Mouse (Mus musculus) hindbrain, embryonic 15.5 days (tissue): ENCODE data around the gene Glod4. TPM values are rescaled to one million over a fixed set of nuclear protein-coding genes. Genes with fewer than 3 reads are reported as not detected.

Experiments
- ATAC-seq: fragments of 200-750 bp; cut with Nextera tagmentation; 2 replicates; pipeline ENCODE4 v1.8.0; 2017; ENCODE audit warnings: low read depth, moderate number of reproducible peaks, moderate TSS enrichment; ENCODE audit not compliant: low FRiP score
- H3K27ac ChIP-seq: fragments of 300-500 bp; sonication (generic); replicated peaks from 2 replicates; pipeline ENCODE4 v1.5.1; 2015; ENCODE audit warnings: mild to moderate bottlenecking, inconsistent platforms
- H3K27me3 ChIP-seq: fragments of 300-500 bp; sonication (generic); 2 replicates; pipeline ENCODE4 v1.6.1; 2015; ENCODE audit warnings: control low read depth, inconsistent platforms
- H3K36me3 ChIP-seq: fragments of 300-500 bp; sonication (generic); 2 replicates; pipeline ENCODE4 v1.6.1; 2015; ENCODE audit warnings: control low read depth, inconsistent platforms
- H3K4me1 ChIP-seq: fragments of 300-500 bp; sonication (generic); replicated peaks from 2 replicates; pipeline ENCODE4 v1.6.1; 2015; ENCODE audit warnings: control low read depth, inconsistent platforms
- H3K4me2 ChIP-seq: fragments of 300-500 bp; sonication (generic); 2 replicates; pipeline ENCODE4 v1.6.1; 2015; ENCODE audit warnings: moderate library complexity, mild to moderate bottlenecking, inconsistent platforms
- H3K4me3 ChIP-seq: fragments of 300-500 bp; sonication (generic); 2 replicates; pipeline ENCODE4 v1.5.1; 2015; ENCODE audit warnings: mild to moderate bottlenecking, inconsistent platforms
- H3K9ac ChIP-seq: fragments of 300-500 bp; sonication (generic); 2 replicates; pipeline ENCODE4 v1.6.1; 2015; ENCODE audit warnings: inconsistent platforms
- H3K9me3 ChIP-seq: fragments of 300-500 bp; sonication (generic); 2 replicates; pipeline ENCODE4 v1.6.1; 2016; ENCODE audit warnings: control low read depth, inconsistent platforms
- WGBS: fragments of 180-500 bp; shearing (Covaris S2); methylation state at CpG from one replicate; pipeline ENCODE4 v1.1.7; 2015; 5-methylcytosine and 5-hydroxymethylcytosine counted together
- polyA plus RNA-seq: library from polyadenylated mRNA; unstranded; fragments of >200 nt; fragmentation: Nextera tagmentation; extraction: Ambion mirVana; gene quantifications from 2 replicates; pipeline ENCODE4 v1.2.1, GENCODE M21; 2015

Glod4 gene
- polyA plus RNA-seq, 1 experiment from 2014 or later = 120 TPM

GRCm38 (mm10) chr11:76084943-76085342 is 158.6 kb downstream of the Glod4 start:
- Histone ChIP-seq H3K27me3 (no peaks in the 10 kb centered on the region), H3K9me3 (no peaks in the 10 kb centered on the region), H3K27ac (no peak overlapping the region), H3K4me3 (no peak overlapping the region), H3K4me1 (no peaks in the 10 kb centered on the region), H3K4me2 (no peak overlapping the region), H3K36me3 (peaks cover 44% of the 10 kb centered on the region), H3K9ac (no peak overlapping the region)
- no peak for ATAC-seq
- WGBS = 93% methylated on average over 1 of the region's 1 CpGs

DNA sequence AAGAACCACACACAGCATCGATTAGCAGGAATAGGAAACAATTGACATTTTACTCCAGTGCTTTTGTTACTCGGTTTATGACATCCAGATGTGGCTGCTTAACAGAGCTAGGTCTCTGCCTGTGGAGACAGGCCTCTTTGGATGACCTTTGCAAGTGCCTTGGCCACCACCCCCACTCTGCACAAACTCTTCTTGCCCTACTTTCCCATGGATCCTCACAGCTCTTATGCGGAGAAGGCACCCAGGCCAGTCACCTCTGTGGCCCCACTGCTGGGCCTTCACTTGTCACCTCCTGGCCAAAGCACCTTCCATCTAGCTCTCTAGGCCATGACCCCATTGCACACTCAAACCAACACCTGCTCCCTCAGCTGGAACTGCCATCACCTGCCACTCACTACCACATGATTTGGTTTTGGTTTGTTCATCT is 159.6 kb downstream of the Glod4 start:
- peaks cover 48% of the 10 kb centered on the region for H3K36me3 ChIP-seq
- 74% methylated on average over 3 of the region's 3 CpGs for WGBS

DNA sequence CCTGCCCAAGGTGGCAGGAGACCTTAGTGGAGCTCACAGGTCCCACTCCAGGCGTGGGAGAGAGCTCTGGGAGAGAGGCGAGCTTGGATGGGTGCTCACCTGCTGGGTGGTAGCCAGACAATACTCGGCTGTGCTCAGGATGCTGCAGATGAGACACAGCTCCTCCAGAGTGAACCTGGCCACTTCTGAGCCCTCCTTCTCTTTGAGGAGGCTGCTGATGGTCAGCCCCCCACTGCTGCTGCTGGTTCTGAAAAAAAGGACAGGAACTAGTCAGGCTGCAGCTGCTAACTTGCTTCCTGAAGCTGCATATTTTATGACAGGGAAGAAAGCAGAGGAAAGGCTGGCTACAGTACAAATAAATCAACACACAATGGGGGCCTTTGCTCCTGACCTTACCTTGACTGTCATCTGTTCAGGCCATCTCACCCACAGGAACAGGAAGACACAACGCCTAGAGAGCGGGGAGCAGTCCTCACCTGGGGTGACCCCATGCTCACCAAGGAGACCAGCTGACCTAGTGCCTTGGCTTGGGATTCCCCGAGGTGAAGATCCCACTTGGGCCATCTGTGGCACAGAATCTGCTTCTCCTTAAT is 162.4 kb downstream of the Glod4 start:
- H3K9me3 ChIP-seq = no peaks in the 10 kb centered on the region
- H3K36me3 ChIP-seq = peaks cover 40% of the 10 kb centered on the region
- no peak overlapping the region for H3K9ac ChIP-seq
- no peak for ATAC-seq
- H3K27ac ChIP-seq = no peak overlapping the region; the same call in 1 of the 2 replicates
- no peaks in the 10 kb centered on the region for H3K4me1 ChIP-seq
- no peaks in the 10 kb centered on the region for H3K27me3 ChIP-seq
- H3K4me2 ChIP-seq = no peak overlapping the region
- 88% methylated on average over 6 of the region's 6 CpGs for WGBS
- no peak overlapping the region for H3K4me3 ChIP-seq

More for the DNA sequence above, 159.6 kb downstream of the Glod4 start:
- ATAC-seq = no peak
- H3K27me3 ChIP-seq = no peaks in the 10 kb centered on the region
- no peak overlapping the region for H3K4me3 ChIP-seq
- no peak overlapping the region for H3K4me2 ChIP-seq
- no peaks in the 10 kb centered on the region for H3K9me3 ChIP-seq
- H3K4me1 ChIP-seq = no peaks in the 10 kb centered on the region
- H3K27ac ChIP-seq = no peak overlapping the region
- H3K9ac ChIP-seq = no peak overlapping the region

- Histone ChIP-seq H3K4me2 (no peak overlapping the region), H3K4me1 (no peaks in the 10 kb centered on the region), H3K27me3 (no peaks in the 10 kb centered on the region), H3K9me3 (no peaks in the 10 kb centered on the region), H3K27ac (no peak overlapping the region), H3K4me3 (no peak overlapping the region), H3K9ac (no peak overlapping the region), H3K36me3 (peaks cover 48% of the 10 kb centered on the region)
- ATAC-seq = no peak
- 84% methylated on average over 2 of the region's 2 CpGs for WGBS
Observed at GRCm38 (mm10) chr11:76080293-76080692, 163.2 kb downstream of the Glod4 start.

DNA sequence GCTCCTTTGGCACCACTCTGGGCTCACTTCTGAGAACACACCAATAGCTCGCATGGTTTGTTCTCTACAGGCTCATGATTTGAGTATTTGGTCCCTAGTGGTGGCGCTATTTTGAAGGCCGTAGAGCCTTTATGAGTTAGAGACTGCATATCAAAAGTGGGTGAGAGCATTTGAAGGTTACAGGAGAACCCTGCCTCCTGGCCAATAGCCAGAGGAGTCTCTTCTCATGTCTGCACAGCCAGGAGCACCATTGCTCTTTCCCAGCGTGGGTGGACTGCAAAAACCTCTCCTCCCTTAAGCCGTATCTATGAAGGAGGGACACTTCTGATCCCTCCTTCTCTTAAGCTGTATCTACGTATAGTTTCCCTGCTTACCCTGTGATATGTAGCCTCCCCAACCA is 166.2 kb downstream of the Glod4 start:
- Histone ChIP-seq H3K9me3 (no peaks in the 10 kb centered on the region), H3K27me3 (no peaks in the 10 kb centered on the region), H3K4me2 (no peak overlapping the region), H3K36me3 (peaks cover 52% of the 10 kb centered on the region), H3K9ac (no peak overlapping the region), H3K4me3 (no peak overlapping the region), H3K27ac (no peak overlapping the region), H3K4me1 (no peaks in the 10 kb centered on the region)
- ATAC-seq = no peak
- WGBS = 89% methylated on average over 6 of the region's 6 CpGs

DNA sequence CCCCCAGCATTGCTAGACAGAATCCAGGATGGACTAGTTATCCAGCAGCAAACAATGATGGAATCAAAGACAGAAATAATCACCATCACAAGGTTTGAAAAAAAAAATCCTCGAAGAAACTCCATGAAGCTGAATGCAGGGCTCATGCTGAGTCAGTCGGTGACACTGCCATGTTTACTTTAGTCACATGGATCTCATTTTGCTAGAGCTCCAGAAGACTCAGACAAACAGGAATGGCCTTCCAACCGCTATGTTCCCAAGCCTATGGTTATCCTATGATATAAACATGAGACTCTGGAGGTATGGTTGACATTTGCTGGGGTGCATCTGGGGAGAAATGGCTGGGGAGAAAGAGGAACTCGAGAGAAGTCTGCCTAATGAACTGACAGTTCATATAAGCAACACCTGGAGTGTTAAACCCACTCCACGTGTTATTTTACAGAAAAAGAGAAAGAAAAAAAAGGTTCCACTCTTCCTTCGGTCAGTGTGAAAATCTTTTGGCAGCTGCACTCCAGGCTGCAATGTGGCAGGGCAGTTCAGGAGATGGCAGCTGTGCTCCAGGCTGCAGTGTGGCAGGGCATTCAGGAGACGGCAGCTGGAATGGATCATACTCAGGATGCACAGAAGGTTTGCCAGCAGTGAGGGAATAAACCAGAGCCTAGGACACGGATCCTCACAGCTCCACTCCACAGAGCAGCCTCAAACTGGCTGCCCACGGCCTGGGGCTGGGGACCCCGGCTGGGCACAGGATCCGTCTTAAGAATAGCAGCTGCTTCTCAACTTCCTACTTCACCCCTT is 169.0 kb downstream of the Glod4 start:
- no peaks in the 10 kb centered on the region for H3K4me1 ChIP-seq
- ATAC-seq = no peak
- H3K27me3 ChIP-seq = no peaks in the 10 kb centered on the region
- H3K9ac ChIP-seq = no peak overlapping the region
- 79% methylated on average over 11 of the region's 11 CpGs for WGBS
- H3K4me2 ChIP-seq = no peak overlapping the region
- no peaks in the 10 kb centered on the region for H3K9me3 ChIP-seq
- H3K4me3 ChIP-seq = no peak overlapping the region
- H3K27ac ChIP-seq = no peak overlapping the region
- peaks cover 24% of the 10 kb centered on the region for H3K36me3 ChIP-seq

Other genes starting within 250 kb of the Glod4 start
- 4.3 and 5.0 TPM in 2 replicates for gene 1700016K19Rik, start 243.8 kb downstream of the Glod4 start, polyA plus RNA-seq
- 11.4 and 13.4 TPM in 2 replicates for gene Rflnb, start 215.9 kb downstream of the Glod4 start, polyA plus RNA-seq
- gene Vps53, start 64.1 kb downstream of the Glod4 start, polyA plus RNA-seq = 67.7 and 68.4 TPM in 2 replicates
- gene Fam57a, start 64.1 kb downstream of the Glod4 start, polyA plus RNA-seq = 23.8 and 27.3 TPM in 2 replicates
- gene Dbil5, start 26.1 kb downstream of the Glod4 start, polyA plus RNA-seq = 0.38 and 0.60 TPM in 2 replicates
- 15.5 and 17.9 TPM in 2 replicates for gene Gemin4, start 26.1 kb downstream of the Glod4 start, polyA plus RNA-seq
- gene Mrm3, start within 50 bp of the Glod4 start, polyA plus RNA-seq = 23.8 and 26.6 TPM in 2 replicates
- gene Nxn, start 155.4 kb upstream of the Glod4 start, polyA plus RNA-seq = 26.1 and 27.5 TPM in 2 replicates
- gene Timm22, start 163.2 kb upstream of the Glod4 start, polyA plus RNA-seq = 91.9 and 103 TPM in 2 replicates